Mouse (Mus musculus): ENCODE results near the gene Abca15.
"Not testable (repeated sequence)": the region's sequence is repeated elsewhere in the genome, so short reads cannot be mapped to it uniquely, and the experiment has no call there.

Abca15 gene

DNA sequence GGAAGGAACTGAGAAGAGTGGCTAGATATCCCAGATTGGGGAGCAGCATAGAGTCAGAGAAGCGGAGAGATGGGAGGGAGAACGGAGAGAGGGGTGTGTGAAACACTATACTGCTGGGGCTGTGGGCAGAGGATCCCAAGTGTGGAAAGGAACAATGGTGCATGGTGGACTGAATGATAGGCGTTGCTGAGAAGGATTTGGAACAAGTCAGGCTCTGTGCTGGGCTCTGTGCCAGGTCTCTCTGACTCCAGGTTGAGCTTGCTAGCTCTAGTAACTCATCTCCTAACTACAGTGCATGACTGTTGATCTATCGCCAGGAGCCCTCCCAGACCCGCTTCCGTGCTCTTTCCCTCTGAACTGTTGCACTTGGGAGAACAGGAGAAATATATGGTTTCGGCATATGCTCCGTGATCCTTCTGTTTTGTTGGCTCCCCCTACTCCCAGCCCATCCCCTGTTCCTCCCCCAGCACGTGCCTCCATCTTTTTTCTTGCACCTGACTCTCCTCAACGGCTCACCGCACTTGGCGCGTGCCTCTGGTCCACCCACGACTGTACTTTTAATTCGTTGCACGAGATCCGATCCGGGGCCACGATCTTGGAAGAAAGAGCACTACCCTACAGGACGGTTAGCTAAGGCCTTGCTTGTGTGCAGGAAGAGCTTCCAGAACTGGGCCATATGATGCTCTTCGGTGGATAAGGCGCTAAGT lies at the start of gene Abca15:
Gene Abca15, plus strand, starts transcription at position 584 of the 707 bp plus-strand sequence.
- no peak for DNase-seq (ENCODE audit: low read depth)

DNA sequence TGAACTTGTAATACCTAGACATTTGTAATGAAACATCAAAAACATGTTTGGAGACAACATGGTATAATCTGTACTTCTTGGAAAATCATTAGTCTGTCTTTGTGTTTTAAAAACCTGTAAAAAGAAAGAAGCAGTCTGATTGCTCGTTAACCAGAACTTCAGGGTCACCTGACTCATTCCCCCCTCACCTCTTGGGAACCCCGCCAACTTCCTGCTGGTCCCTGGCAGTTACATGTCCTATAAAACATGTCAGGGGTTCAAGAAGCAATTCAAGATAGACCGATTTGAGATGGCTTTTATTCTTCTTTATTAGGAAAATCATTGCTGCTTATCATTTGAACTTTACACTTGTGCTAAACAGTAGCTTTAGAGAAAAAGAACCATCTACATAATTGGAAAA lies 43.2 kb upstream of the Abca15 start:
- no peak for DNase-seq (ENCODE audit: low read depth)

DNA sequence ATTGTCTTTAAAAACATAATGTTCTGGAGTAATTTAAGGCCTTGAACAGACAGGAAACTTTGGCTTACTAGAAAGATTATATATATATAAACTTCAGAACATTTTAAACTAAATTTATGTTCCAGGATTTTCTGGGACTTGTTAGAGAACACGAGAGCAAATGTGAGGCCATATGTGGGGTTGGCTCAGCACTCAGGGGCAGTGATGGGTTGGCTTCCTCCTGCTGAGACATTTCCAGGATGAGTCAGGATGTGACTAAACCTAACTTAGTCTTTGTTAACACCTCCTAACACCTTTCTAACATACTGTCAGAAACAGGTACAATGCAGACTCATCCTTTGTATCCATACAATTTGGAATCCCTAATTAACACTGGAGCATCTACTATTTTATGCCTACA lies 12.4 kb upstream of the Abca15 start:
- DNase-seq (ENCODE audit: low read depth): no peak

DNA sequence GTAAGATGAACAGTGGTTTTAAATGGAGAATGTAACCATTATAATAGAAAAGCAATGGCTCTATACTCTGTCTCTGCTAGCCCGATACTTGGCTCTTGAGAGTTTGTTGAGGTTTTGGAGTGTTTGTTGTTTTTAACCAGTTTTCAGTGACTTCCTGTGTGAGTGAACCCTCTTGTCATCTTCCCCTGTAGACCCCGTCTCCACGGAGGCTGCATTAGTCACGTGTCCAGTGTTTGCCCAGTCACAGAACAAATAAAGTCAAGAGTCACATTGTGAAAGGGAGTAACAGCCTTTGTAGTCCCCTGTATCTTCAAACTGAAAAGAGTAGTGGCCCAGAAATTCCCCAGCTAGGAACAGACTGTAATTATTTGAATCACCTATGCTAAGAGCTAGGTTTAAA lies 5.5 kb upstream of the Abca15 start:
- DNase-seq (ENCODE audit: low read depth): no peak

DNA sequence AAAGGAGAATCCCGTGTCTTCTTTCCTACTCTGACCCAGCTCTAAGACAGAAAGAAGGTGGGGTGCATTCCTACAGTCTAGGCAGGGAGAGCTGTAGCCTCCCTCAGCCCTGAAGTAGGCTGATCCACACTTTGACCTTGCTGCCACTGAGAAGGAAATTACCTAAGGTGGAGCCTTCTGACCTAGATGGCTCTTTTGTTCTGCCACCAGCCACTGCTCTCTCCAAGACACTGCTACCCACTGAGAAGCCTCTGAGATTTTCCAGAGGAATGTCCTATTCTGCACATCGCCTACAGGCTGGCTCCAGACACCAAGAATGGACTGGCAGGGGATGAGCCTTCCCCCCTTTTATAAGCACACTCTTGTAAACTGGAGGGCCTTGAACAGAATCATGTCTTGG lies 2.6 kb upstream of the Abca15 start:
- DNase-seq (ENCODE audit: low read depth): not testable (repeated sequence)

DNA sequence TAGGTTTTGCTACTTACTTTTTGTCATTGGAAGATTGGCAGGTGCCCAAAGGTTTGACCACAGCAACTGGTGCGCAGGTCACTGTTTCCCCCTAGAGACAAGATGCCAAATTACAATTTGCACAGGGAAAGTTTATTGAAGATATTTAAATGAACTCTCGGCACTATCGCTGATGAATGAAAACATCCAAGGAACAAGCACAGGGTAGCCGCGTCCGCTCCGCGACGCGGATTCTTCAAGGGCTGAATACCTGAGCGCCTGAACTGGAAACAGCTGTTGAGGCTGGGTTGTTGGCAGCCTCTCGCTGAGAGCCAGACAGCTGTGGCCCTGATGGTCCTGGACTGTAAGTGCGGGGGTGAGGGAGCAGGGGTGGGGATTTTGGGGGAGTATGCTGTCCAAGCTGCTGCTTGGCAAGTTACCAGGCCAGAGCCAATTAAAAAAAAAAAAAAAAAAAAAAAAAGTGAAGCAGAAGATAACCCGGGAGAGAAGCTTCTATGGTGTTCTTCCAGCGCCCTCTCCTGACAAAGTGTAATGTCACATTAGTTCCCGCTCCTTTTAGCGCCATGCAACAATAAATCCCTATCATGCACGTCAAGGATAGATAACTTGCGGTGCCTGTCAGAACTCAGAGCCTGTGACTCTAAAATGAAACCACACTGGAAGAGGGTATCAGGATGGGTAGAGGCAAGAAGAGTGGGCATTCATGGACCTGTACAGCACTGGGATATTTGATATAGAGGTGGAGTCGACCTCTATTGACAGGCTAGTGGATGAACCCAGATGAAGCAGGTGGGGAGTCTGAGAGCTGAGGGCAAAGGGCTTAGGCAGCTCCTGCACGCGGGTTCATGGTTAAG lies 1.0 kb upstream of the Abca15 start:
- DNase-seq (ENCODE audit: low read depth): no peak

DNA sequence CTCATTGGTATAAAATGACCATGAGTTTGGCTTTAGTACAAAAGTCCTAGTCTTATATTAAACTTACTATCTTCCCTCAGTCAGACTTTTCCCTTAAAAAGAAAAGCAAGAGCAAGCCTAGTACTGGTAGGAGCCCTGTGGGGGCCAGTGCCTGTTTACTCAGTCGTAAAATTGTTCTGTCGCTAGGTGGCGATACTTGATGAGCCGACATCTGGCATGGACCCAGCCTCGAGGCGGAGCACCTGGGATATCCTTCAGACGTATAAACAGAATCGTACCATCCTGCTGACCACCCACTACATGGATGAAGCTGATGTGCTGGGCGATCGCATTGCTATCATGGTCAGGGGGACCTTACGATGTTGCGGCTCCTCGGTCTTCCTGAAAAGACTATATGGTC lies 32.7 kb downstream of the Abca15 start:
- DNase-seq (ENCODE audit: low read depth): no peak

DNA sequence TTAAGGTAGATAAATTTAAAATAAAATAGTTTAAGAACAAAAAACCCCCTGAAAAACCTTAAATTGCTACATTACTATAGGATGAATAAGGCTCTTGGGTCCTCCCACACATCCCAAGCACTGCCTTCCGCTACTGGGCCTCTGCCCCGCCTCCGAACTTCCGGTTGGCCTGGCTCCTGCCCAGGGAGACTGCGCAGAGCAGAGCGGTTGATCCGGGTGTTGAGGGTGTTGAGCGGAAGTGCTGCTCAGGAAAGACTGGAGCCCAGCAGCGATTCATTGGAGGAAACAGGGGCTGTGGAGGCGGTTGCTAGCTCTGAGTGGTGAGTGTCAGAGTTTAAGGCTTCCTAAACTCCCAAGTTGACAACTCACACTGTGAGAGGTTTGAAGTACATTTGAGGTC lies 81.0 kb downstream of the Abca15 start, which contains the start of gene Abca16:
Gene Abca16, plus strand, starts transcription at position 201 of the 400 bp plus-strand sequence.
- no peak for DNase-seq (ENCODE audit: low read depth)

DNA sequence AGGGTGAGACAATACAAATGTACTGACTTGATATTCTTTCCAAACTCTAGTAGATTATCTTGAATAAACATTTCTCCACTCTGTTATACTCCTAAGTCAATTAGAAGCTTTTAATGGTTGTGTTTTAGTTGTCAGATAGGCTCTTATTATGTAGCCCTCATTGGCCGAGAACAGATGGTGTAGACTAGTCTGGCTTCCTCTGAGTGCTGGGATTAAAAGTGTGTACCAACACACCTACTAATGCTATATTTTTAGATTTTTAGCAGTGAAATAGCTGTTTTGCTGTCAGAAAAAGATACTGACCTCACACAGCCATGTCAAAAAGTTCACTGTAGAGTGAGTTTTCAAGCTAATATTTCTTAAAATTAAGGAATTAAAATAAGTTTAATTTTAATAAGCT lies 83.9 kb downstream of the Abca15 start:
- no peak for DNase-seq (ENCODE audit: low read depth)

DNA sequence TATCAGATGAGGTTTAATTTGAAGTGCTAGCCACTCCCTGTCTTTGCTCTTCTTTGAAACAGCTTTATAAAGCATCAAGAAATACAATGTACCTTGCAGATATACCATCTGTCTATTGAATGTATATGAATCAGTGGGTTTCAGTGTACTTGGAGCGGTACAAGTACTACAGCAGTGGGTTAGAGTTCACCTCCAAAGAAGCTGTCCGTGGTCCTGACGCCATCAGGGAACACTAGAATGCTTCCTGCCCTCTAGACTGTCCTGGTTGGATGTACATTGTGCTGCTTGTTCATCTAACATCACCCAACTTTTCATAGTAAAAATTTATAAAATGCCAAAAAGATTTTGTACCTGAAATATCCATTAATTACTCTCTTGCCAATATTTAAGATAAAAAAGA lies 98.2 kb downstream of the Abca15 start:
- no peak for DNase-seq (ENCODE audit: low read depth)

DNA sequence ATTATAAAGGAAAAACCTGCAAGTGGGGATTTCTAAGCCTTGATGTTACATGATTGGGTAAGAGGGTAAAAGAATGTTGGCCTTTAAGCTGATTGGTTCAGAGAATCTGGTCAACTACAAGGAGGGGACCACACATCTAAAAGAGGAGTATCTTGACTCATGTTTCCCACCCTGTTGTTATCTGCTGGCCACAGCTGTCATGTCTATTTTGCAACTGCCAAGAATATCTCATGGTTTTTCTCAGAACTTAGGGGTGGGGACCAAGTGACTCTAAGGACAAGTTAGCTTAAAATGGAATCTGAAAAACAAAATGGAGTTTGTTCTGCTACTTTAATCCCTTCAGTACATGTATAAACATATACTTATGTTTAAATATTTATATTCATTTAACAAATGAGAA lies 103.0 kb downstream of the Abca15 start:
- DNase-seq (ENCODE audit: low read depth): no peak
